Mouse (Mus musculus): ENCODE data around the gene Evc2. TPM values are rescaled to one million over a fixed set of nuclear protein-coding genes. Genes with fewer than 3 reads are reported as not detected.

Gene Evc2
- polyA plus RNA-seq, 1 experiment from 2014 or later = 0.63 TPM

- Histone ChIP-seq H3K4me1 (ENCODE audit: insufficient read depth) (no peaks in the 10 kb centered on the region), H3K9me3 (ENCODE audit: low read length) (no peaks in the 10 kb centered on the region), H3K9ac (replicated peaks) (no peak overlapping the region), H3K27ac (ENCODE audit: low read depth) (no peak overlapping the region), H3K27me3 (ENCODE audit: insufficient read depth, low read length) (no peaks in the 10 kb centered on the region), H3K36me3 (replicated peaks; ENCODE audit: insufficient read depth, low read length) (no peaks in the 10 kb centered on the region), H3K4me3 (ENCODE audit: low read depth, low read length) (no peak overlapping the region), H3K4me2 (ENCODE audit: low read depth, low read length) (no peak overlapping the region)
- TF ChIP-seq EP300 (IDR thresholded peaks at IDR 0.05; ENCODE audit: low read depth) = no peak
- TF ChIP-seq CTCF (IDR thresholded peaks at IDR 0.05; ENCODE audit: low read depth) = no peak
- 81% methylated on average over 2 of the region's 2 CpGs for WGBS (ENCODE audit: insufficient replicate concordance)
- ATAC-seq (no peak), DNase-seq (no peak)
These were observed 13.5 kb downstream of the Evc2 start for GRCm38 (mm10) chr5:37351791-37352190.

GRCm38 (mm10) chr5:37354385-37354784, 16.1 kb downstream of the Evc2 start:
- Histone ChIP-seq H3K9me3 (ENCODE audit: low read length) (no peaks in the 10 kb centered on the region), H3K27me3 (ENCODE audit: insufficient read depth, low read length) (no peaks in the 10 kb centered on the region), H3K4me3 (ENCODE audit: low read depth, low read length) (no peak overlapping the region), H3K27ac (ENCODE audit: low read depth) (no peak overlapping the region), H3K36me3 (replicated peaks; ENCODE audit: insufficient read depth, low read length) (no peaks in the 10 kb centered on the region), H3K4me1 (ENCODE audit: insufficient read depth) (no peaks in the 10 kb centered on the region), H3K4me2 (ENCODE audit: low read depth, low read length) (no peak overlapping the region), H3K9ac (replicated peaks) (no peak overlapping the region)
- DNase-seq (peak; percentile 59), ATAC-seq (no peak)
- 74% methylated on average over 4 of the region's 4 CpGs for WGBS (ENCODE audit: insufficient replicate concordance)
- peak; percentile 75 for TF ChIP-seq CTCF (IDR thresholded peaks at IDR 0.05; ENCODE audit: low read depth)
- no peak for TF ChIP-seq EP300 (IDR thresholded peaks at IDR 0.05; ENCODE audit: low read depth)

DNA sequence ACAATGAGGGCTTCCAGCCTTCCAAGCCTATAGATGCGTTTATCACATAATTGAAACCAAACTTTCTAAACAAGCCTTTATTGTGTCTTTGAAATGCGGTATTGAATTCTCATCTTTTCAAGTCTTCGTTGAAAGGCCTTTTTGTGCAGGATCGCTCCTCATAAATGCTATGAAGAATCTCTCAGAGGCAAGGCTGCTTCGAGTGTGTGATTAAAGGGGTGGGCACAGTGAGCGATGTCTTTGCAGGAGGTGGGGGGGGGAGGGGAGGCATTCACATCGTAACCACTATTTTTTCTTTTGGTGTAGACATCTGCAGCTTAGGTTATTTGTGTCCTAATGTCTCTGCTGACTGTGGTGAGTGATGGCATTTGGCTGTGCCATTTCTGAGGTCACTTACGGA, 17.7 kb downstream of the Evc2 start:
- Histone ChIP-seq H3K4me1 (ENCODE audit: insufficient read depth) (no peaks in the 10 kb centered on the region), H3K4me2 (ENCODE audit: low read depth, low read length) (no peak overlapping the region), H3K4me3 (ENCODE audit: low read depth, low read length) (no peak overlapping the region), H3K36me3 (replicated peaks; ENCODE audit: insufficient read depth, low read length) (no peaks in the 10 kb centered on the region), H3K27ac (ENCODE audit: low read depth) (no peak overlapping the region), H3K27me3 (ENCODE audit: insufficient read depth, low read length) (no peaks in the 10 kb centered on the region), H3K9me3 (ENCODE audit: low read length) (no peaks in the 10 kb centered on the region), H3K9ac (replicated peaks) (no peak overlapping the region)
- 81% methylated on average over 8 of the region's 8 CpGs for WGBS (ENCODE audit: insufficient replicate concordance)
- TF ChIP-seq CTCF (IDR thresholded peaks at IDR 0.05; ENCODE audit: low read depth) = no peak
- ATAC-seq = no peak
- DNase-seq = no peak

GRCm38 (mm10) chr5:37362618-37363017, 24.3 kb downstream of the Evc2 start:
- no peaks in the 10 kb centered on the region for H3K27me3 ChIP-seq (ENCODE audit: insufficient read depth, low read length)
- no peak for ATAC-seq
- no peak overlapping the region for H3K4me3 ChIP-seq (ENCODE audit: low read depth, low read length)
- H3K9ac ChIP-seq (replicated peaks) = no peak overlapping the region
- no peaks in the 10 kb centered on the region for H3K9me3 ChIP-seq (ENCODE audit: low read length)
- no peak overlapping the region for H3K4me2 ChIP-seq (ENCODE audit: low read depth, low read length)
- no peaks in the 10 kb centered on the region for H3K4me1 ChIP-seq (ENCODE audit: insufficient read depth)
- H3K27ac ChIP-seq (ENCODE audit: low read depth) = no peak overlapping the region
- 48% methylated on average over 5 of the region's 5 CpGs for WGBS (ENCODE audit: insufficient replicate concordance)
- no peak for DNase-seq
- H3K36me3 ChIP-seq (replicated peaks; ENCODE audit: insufficient read depth, low read length) = no peaks in the 10 kb centered on the region
- TF ChIP-seq CTCF (IDR thresholded peaks at IDR 0.05; ENCODE audit: low read depth) (no peak), EP300 (IDR thresholded peaks at IDR 0.05; ENCODE audit: low read depth) (no peak)

DNA sequence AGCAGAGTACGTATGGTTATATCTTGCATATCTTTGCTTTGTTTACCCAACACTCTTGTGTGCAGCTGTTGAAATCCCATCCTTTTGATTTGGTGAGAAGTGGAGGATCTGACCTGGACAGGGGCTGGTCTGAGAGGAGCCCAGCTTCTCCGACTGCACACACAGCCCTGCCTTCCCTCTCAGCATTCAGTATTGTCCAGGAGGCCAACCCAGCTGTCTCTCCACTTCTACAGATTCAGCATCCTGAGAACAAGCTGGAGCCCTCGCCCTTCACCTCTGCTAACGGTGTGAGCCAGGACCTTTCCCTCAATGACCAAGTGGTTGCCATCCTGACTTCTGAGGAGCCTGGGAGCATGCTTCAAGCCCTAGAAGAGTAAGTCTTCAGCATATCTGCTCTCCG, 25.0 kb downstream of the Evc2 start:
- Histone ChIP-seq H3K27ac (ENCODE audit: low read depth) (no peak overlapping the region), H3K36me3 (replicated peaks; ENCODE audit: insufficient read depth, low read length) (no peaks in the 10 kb centered on the region), H3K4me1 (ENCODE audit: insufficient read depth) (no peaks in the 10 kb centered on the region), H3K9me3 (ENCODE audit: low read length) (no peaks in the 10 kb centered on the region), H3K27me3 (ENCODE audit: insufficient read depth, low read length) (no peaks in the 10 kb centered on the region), H3K9ac (replicated peaks) (no peak overlapping the region), H3K4me2 (ENCODE audit: low read depth, low read length) (no peak overlapping the region), H3K4me3 (ENCODE audit: low read depth, low read length) (no peak overlapping the region)
- 73% methylated on average over 5 of the region's 5 CpGs for WGBS (ENCODE audit: insufficient replicate concordance)
- TF ChIP-seq CTCF (IDR thresholded peaks at IDR 0.05; ENCODE audit: low read depth) (no peak), EP300 (IDR thresholded peaks at IDR 0.05; ENCODE audit: low read depth) (no peak)
- ATAC-seq (no peak), DNase-seq (no peak)

DNA sequence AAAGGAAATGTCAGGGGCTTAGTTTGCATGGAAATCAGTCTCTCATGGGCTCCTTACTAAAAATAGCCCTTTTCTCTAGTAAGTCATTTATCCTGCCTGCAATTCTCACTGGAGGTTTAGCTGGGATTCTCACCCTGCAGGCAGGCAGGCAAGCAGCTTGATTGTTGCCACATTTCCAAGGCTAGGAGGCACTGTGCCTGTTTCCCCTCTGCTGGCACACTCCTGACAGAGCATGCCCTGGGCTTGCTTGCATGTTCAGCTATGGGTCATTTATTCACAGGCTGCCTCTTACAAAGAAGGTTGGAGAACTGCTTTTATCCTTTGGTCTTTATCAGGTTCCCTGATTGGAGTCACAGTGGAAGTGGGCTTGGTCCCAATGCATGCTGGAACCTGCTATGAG, 27.5 kb downstream of the Evc2 start:
- DNase-seq (no peak), ATAC-seq (no peak)
- H3K4me1 ChIP-seq (ENCODE audit: insufficient read depth) = no peaks in the 10 kb centered on the region
- no peak overlapping the region for H3K4me2 ChIP-seq (ENCODE audit: low read depth, low read length)
- no peak overlapping the region for H3K27ac ChIP-seq (ENCODE audit: low read depth)
- no peak overlapping the region for H3K9ac ChIP-seq (replicated peaks)
- H3K9me3 ChIP-seq (ENCODE audit: low read length) = no peaks in the 10 kb centered on the region
- H3K27me3 ChIP-seq (ENCODE audit: insufficient read depth, low read length) = no peaks in the 10 kb centered on the region
- no peaks in the 10 kb centered on the region for H3K36me3 ChIP-seq (replicated peaks; ENCODE audit: insufficient read depth, low read length)
- TF ChIP-seq CTCF (IDR thresholded peaks at IDR 0.05; ENCODE audit: low read depth) (no peak), EP300 (IDR thresholded peaks at IDR 0.05; ENCODE audit: low read depth) (no peak)
- H3K4me3 ChIP-seq (ENCODE audit: low read depth, low read length) = no peak overlapping the region

DNA sequence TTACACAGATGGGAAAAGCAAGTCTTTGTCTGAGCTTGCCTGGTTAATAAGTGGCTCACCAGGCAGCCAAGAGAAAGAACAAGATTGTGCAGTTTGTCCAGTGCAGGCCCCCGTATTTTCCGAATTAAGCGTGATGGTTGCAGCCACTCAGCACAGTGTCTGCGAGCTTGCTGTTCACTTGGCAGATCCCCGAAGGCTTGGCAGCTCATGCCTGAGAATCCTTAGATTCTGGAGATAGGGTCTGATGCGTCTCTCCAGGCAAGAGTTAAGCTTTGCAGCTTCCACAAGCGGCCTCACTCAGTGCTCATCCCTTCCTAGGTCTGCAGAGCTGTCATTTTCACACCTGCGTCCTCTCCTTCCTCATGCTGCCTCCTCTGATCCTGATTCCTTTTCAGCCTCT, 30.5 kb downstream of the Evc2 start:
- no peaks in the 10 kb centered on the region for H3K4me1 ChIP-seq (ENCODE audit: insufficient read depth)
- TF ChIP-seq EP300 (IDR thresholded peaks at IDR 0.05; ENCODE audit: low read depth) = no peak
- no peak for TF ChIP-seq CTCF (IDR thresholded peaks at IDR 0.05; ENCODE audit: low read depth)
- DNase-seq (no peak), ATAC-seq (no peak)
- no peak overlapping the region for H3K9ac ChIP-seq (replicated peaks)
- no peaks in the 10 kb centered on the region for H3K27me3 ChIP-seq (ENCODE audit: insufficient read depth, low read length)
- no peaks in the 10 kb centered on the region for H3K9me3 ChIP-seq (ENCODE audit: low read length)
- 89% methylated on average over 8 of the region's 8 CpGs for WGBS (ENCODE audit: insufficient replicate concordance)
- H3K4me2 ChIP-seq (ENCODE audit: low read depth, low read length) = no peak overlapping the region
- H3K27ac ChIP-seq (ENCODE audit: low read depth) = no peak overlapping the region
- no peaks in the 10 kb centered on the region for H3K36me3 ChIP-seq (replicated peaks; ENCODE audit: insufficient read depth, low read length)
- H3K4me3 ChIP-seq (ENCODE audit: low read depth, low read length) = no peak overlapping the region

Measured in liver, postnatal 0 days (tissue).